Mouse (Mus musculus) MEL (cell line): Measurements from ENCODE around the gene Flywch1.

Experiments
- GATA1 ChIP-seq: IDR thresholded peaks from 2 replicates; pipeline ENCODE4 v1.6.1; 2011; ENCODE audit warnings: low read depth, low read length, improper control_type of control experiment
- MAX ChIP-seq: IDR thresholded peaks from 2 replicates; pipeline ENCODE4 v1.6.1; 2011; ENCODE audit warnings: low read length, improper control_type of control experiment
- POLR2A ChIP-seq, 2 experiments: IDR thresholded peaks; 2 replicates each; pipeline ENCODE4 v1.6.1; 2011 to 2012; ENCODE audit warnings: low read length in 2 of 2, mild to moderate bottlenecking in 2 of 2, control low read depth in 1 of 2, improper control_type of control experiment in 1 of 2, low read depth in 1 of 2, moderate library complexity in 1 of 2; ENCODE audit not compliant: control insufficient read depth in 1 of 2, insufficient read depth in 1 of 2, poor library complexity in 1 of 2
- USF1 ChIP-seq: IDR thresholded peaks from 2 replicates; pipeline ENCODE4 v1.6.1; 2014; ENCODE audit warnings: low read depth, mild to moderate bottlenecking, inconsistent platforms, low read length, improper control_type of control experiment, moderate library complexity

GRCm38 (mm10) chr17:23725999-23726757 is 45.2 kb downstream of the Flywch1 start, which contains the start of gene Pkmyt1:
- TF ChIP-seq POLR2A (IDR thresholded peaks at IDR 0.05; ENCODE audit: control insufficient read depth in 1 of 2, insufficient read depth in 1 of 2, low read depth in 1 of 2, low read length in 2 of 2, poor library complexity in 1 of 2), result peak; percentile 3 to 85; a peak in 2 of 4 replicates
- TF ChIP-seq USF1, result peak; percentile 29; the same call in 1 of the 2 replicates
- TF ChIP-seq GATA1, result no peak
- peak; percentile 31; the same call in 1 of the 2 replicates for TF ChIP-seq MAX
